Mouse (Mus musculus) testis, postnatal 14 days (tissue): Measurements from ENCODE around the gene 9230104L09Rik.
A peak's percentile ranks its signal among the peaks of the same experiment; 100 is the strongest.

Source experiments
- DNase-seq: peaks from one replicate; pipeline ENCODE4 v3.0.0; 2021; ENCODE audit warnings: low spot score

9230104L09Rik gene

DNA sequence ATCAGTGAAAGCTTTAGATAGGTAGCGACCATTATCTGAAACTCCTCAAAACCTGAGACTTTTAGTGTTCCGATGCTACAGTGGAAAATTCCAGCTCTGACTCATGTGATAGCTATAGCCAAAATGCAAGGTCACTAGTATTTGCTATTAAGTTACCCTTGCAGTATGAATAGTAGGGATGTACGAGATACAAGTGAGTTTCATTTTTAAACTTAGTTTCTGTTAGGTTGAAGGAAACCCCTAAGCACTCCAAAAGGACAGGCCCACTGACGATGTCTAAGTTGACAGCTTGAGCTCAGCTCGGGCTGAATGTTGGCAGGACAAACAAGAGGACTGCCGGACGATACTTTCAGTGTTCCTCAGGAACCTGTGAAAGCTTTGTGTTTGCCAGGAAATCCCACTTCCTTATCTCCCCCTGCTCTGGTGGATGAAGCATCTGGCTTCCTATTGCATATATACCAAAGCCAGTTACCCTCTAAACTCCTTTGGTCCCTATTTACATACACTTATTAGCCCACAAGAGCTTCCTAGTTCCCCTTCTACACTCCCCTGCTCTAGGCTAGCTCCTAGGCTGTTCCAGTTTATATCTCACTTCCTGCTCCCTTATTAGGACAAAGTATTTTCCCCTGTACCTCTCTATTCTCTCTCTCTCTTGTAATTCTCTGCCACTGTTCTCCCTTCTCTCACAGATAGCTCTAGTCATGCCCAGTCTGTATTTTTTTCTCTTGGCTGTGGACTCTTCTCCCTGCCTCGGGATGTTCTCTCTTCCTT, 8.0 kb downstream of the 9230104L09Rik start:
- DNase-seq, result no peak

GRCm38 (mm10) chr2:148851116-148851906, 13.5 kb downstream of the 9230104L09Rik start:
- DNase-seq, result peak; percentile 48

DNA sequence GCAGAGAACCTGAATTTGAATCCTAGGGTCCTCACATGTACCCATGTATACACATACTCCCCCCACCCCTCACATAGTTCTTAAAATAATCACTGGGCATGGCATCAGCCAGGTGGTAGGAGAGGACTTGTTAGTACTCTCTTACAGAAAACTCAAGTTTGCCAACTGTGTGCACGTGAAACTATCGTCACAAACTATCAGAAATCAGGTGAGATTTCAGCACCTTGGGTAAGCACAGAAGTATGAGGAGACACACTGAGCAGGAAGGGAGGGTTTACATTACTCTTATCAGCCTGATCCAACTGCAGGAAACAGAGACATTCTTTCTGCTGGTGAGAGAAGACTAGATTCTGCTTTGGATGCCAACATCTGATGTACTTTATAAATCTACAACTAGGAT, 25.6 kb downstream of the 9230104L09Rik start:
- DNase-seq, result no peak

DNA sequence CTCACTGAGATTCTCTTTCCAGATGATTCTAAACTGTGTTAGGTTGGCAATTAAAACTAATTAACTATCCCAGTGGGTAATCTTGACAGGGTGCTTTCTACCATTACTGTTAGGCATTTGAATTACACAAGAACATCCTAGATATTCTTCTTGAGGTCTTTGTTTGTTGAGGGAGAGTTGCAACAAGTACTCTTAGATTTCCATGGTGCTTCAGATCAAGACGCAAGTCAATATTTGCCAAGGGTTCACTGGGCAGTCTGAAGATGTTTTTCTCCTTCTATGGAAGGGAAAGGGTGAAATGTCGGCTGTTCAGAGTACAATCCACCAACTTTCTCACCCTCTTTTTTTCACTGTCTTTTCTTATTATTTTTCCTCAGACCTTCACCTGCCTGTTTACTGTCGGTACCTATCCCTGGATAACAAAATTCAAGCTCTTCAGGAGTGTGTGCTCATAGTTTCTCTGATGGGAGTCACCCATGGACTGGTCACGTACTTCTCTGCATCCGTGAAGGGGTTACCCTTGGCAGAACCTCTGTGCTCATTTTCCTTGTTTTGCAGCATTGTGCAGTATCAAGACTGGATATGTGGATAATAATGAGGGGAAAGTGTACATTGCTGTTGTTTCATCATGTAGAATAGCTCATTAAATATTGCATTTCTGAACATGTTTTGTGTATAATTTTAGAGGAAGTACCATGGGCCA, 26.6 kb downstream of the 9230104L09Rik start:
- DNase-seq, result no peak

- DNase-seq, result peak; percentile 43
These were observed 29.9 kb downstream of the 9230104L09Rik start, which contains the start of gene Cst9 for GRCm38 (mm10) chr2:148834912-148835311. Cst9 (plus strand) TSS chr2:148835147.

DNA sequence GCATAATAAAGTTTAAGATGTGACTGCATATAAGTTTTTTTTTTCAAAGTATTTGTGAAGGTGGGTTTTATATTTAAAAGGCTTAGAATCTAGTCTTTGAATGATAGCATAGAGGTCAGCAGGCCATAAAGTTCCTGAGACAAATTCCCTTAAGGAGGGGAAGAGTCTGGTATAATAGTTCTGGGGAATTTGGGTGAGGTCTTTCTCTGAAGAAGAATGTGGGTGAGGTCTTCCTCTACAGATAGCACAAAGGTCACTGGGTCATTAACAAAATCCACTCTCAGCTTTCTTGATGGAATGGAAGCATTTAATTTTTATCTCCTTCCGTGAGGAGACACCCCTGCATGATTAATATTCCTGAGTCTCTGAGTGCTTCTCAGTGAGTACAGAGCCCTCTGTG, 38.9 kb downstream of the 9230104L09Rik start:
- DNase-seq, result no peak

DNA sequence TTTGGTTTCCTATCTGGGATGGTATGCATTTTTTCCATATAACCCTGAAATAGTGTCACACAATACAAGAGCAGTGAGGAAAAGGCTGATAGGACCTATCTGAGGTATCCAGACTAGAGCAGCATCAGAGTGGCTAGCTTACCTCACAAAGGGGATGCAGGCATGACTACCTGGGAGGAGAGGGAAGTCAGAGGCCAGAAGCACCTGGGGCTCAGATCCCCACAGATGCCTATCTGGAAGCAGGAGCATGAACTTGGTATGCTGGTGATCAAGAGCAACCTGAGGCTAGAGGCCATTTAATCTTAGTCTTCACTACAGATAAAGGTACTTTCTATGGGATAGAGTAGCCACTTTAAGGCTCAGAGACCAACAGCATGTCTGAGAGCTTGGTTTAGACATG, 44.9 kb downstream of the 9230104L09Rik start, which contains the start of gene Cst13:
Cst13 (plus strand) TSS at position 173 of the 400 bp plus-strand sequence.
- no peak for DNase-seq

DNA sequence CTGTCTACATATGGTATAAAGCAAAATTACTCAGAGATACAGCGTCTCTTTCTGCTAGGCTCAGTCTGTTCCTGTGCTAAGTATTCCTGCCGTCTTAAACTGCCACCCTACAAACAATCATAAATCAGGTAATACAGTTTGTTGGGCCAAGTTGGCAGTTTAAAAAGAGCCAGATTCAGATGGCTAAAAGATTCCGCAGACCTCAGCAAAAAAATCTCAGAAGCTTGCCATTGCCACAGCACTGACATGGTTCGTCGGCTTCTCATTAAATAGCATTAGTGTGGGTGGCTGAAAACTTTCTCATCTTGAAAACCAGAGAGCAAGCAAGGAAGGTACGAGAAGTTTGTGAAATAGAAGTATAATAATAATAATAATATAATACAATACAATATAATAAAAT, 58.1 kb downstream of the 9230104L09Rik start:
- DNase-seq, result no peak

DNA sequence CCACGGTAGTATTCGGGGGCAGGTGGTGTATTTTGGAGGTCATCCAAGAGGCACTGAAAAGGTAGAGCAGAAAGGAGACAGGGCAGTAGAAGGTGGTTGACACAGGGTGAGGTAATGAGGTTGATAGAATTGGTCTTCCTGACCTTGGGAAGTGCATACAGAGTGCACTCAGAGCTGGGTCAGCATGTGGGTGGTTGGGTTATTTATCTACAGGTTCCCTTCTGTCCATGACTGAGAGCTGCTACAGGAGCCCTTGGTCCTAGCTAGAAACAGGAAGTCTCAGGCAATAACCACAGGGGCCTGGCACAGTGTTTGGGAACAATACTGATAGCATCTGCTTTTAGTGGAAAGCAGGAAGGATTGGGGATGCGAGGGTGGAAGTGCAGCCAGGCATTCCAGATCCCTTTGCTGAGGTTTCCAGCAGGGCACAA, 63.3 kb downstream of the 9230104L09Rik start:
- DNase-seq, result peak; percentile 14

GRCm38 (mm10) chr2:148798485-148798884, 66.4 kb downstream of the 9230104L09Rik start, which contains the start of gene Cst8:
Cst8 (plus strand) TSS chr2:148798785.
- DNase-seq, result no peak
